Mouse (Mus musculus) right cerebral cortex, postnatal 10 days (tissue): ENCODE data around the gene Chga.

Source experiments
- DNase-seq, 2 experiments: peaks; one replicate each; pipeline ENCODE4 v3.0.0; 2021; ENCODE audit warnings: low spot score in 2 of 2

Chga gene

DNA sequence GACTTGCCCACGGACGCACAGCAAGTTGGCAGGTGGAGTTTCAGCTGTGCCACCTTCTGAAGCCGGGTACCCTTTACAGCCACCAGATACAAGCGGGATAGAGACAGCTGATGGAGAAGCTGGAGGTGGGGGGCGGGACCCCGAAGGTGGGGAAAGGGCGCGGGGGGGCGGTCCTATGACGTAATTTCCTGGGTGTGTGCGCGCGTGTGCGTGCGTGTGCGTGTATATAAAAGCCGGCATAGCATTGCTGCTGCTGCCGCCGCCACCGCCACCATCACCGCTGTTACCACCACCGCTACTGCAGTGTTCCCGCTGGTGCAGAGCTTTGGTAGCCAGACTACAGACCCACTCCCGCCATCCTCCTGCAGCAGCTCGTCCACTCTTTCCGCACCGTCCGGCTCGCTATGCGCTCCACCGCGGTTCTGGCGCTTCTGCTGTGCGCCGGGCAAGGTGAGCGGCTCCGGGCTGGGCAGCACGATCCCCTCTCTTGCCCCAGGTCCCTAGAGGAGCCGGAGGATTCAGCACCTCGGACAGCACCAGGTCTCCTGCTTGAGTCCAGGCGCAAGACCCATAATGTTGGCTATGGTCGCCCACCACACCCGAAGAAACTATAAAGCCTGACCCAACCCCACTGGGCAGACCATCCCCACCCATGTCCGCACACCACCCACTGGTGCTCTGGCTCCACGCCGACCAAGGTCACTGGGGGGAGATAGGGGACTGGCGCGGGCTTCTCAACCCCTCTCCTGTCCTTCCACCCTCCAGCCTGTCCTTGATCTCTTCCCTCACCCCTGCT is at the start of gene Chga:
Gene Chga (plus strand): TSS at position 249 of the 796 bp plus-strand sequence.
- DNase-seq = peak; percentile 93

DNA sequence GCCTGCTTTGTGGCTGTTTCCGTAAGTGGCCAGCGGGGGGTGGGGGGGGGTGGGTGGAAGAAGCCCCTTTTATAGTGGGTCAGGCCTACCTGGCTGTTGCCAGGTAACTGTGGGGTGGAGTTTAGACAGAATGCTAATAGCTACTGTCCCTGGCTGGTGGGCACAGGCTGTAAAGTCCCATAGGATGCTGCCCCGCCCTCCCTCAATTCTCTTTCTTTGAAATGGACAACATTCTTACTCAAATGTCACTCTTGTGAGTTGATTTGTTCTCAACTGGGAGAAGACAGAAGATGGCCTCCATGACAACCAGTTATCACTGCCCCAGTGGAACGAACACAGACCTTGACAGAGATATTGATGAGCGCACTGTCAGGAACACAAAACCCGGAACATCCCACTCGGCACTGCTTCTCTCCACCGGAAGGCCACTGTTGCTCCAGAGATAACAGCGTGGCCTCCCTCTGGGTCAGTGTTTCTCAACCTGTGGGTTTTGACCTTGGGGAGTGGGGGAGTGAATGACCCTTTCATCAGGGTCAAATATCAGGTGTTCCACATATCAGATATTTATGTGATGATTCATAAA is 49.5 kb upstream of the Chga start:
- no peak for DNase-seq

DNA sequence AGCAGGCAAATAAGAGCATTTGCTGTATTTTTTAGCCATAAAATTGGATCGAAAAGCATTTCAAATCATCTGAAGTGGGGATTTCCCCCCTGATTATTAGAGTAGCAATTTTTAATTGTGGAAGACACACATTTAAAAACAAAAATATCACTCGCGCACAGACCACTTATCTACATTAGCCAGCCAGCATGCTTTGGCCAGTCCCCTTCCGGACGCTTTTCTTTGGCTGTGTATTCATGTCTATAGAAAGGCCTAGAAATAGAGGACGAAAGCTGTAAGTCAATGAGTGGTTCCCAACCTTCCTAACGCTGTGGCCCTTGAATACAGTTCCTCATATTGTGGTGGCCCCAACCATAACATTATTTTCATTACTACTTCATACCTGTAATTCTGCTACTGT is 48.8 kb upstream of the Chga start:
- DNase-seq = no peak

DNA sequence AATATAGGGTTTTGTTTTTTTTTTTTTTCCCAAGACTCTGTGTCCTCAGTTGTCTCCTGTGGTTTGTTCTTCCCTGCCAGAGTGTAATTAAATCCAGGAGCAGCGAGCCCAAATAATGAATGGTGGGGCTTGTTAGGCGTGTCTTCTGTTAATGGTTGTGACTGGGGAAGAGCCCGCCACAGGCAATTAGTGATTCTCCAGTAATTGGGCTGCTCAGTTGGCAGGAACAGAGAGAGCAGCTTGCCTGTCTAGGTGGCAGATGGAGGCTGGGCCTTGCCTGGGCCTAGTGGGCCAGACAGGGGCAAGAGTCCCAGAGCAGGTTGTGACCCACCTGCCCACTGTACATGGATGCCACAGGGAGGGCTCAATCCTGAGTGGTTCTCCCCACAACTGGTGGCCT is 43.4 kb upstream of the Chga start:
- peak; percentile 46 to 65 for DNase-seq

DNA sequence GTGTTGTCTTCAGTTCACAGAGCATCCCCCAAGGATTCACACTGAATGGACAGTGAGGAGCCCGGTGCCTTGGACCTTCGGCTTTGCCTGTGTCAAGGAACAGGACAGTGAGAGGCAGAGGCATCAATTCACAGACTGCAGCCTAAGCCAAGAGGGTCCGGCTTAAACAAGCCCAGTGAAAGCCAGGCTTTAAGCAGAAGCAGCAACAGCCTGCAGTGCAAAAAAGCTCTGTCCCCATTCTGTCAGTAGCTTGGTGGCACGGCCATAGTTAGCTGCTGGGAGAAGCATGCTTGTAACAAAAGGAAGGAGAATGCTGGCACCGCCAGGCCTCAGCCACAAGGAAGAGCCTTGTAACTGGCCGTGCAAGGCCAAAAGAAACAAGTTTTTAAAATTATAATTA is 40.6 kb upstream of the Chga start:
- peak; percentile 48 to 49 for DNase-seq

DNA sequence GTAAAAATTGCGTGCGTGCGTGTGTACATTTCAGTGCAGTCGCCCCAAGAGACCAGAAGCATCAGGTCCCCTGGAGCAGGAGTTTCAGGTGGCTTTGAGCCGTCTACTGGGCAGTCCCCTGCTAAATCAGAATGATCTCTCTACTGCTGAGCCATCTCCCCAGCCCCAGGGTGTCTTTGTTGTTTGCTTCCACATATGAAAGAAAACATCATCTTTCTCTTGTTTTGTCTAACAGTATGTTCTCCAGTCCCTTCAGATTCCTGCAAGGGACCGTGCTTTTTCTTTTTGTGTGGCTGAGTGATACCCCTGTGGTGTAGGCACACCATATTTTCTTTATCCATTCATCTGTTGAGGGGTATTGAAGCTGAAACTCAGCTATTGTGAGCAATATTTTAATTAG is 40.0 kb upstream of the Chga start:
- no peak for DNase-seq

DNA sequence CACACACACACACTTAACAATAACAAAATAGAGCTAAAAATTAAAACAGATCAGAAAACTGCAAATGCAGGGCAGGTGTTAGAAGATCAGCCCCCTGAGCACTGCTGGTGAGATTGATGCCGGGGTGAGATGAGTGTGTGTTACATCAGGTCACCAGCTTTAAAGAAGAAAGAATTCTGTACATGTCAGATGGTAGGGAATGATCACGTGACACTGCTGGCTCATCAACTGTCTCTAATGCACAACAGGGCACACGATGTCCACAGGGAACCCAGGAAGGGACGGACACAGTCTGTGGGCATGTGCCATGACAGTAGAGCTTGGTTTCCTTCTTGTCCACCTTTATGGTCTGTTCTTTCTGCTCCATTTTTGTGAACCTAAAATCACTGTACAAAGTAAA is 38.6 kb upstream of the Chga start:
- DNase-seq = no peak

DNA sequence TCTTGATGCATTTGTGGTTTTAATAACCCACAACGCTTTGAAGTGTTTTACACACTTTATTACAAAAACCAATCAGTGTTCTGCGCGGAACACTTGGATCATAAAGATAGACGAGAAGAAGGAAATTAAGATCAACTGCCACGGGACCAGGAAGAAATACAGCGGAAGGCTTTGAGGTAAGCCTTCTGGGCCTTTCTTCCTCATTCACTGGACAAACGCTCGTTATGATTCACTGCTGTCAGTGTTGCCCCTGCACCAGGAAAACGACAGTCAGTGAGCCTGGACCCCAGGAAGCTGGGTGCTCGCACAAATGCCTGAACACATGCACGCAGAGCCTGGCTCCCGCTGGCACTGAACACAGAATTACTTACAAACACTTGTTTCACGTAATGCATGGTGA is 37.1 kb upstream of the Chga start:
- no peak for DNase-seq

DNA sequence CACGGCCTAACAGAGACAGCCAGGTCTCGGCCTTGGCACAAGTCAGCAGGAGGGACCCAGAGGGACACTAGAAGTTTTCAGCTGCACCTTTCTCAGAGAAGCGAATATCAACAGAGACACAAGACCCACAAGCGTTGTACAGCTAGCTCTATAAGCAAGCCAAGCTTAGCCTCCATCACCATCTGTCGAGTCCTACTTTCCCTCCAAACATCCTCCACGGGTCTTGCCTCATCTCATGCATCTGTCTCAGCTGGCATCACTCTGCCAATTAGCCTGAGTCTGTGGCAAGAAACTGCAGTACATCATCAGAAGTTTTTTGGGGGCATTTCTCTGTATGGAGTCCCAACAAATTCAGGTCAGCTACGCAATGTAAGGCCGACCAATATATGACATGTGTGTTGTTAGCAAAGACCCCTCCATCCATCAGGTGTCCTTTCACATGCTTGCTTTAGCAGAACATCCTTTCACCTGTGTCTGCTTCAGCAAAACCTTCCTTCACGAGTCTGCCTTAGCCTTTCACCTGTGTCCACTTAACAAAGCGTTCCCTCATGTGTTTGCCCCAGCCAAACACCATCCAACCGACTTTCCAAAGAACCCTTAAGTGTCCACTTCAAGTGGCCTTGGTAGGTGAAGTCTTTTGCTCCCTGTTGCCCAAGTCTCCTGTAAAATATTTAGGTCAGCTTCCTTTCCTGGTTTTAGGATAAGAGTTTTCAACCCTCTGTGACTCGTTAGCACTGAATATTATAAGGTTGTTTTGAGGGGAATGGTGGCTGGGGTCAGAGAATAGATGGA is 34.6 kb upstream of the Chga start:
- no peak for DNase-seq

DNA sequence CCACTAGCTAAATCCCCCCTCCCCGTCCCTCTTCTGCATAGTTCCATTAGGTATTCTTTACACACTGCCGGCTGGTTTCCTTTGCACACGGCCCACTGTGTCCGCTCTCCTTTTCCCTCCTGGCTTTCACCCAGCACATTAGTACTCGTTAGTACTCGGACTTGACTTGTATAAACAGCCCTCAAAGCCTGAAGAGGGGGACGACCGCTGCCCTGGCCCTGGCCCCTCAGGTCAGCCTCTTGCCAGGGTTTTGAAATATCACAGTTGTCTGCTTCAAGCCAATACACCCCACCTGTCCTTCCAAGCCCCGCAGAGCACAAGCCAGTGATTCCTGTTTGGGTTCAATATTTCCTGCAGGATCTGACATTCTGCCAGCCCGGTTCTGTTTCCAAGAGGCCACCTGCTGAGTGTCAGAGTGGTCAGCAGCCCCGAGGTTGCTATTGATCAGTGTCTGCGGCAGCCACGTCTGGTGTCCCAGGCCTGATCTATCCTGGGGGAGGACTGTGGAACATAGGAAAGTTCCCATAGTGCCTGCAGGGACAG is 32.9 kb upstream of the Chga start:
- DNase-seq = peak; percentile 29 to 44

DNA sequence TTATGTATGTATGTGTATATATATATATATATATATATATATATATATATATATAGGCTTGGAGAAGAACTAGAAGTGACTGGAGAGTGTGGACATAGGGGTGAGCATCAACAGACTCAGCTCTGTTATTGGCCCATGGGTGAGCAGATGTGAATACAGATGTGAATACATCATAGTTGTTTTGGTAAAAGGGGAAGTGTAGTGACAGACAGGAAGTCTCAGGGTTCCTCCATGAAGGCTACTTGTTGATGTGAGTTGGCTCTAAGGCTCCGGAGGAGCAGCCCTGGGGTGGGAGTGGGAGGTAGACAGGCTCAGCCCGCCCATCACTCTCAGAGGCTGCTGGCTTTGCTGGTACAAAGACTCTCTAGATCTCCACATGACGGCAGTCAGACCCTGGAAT is 30.6 kb upstream of the Chga start:
- DNase-seq = no peak

DNA sequence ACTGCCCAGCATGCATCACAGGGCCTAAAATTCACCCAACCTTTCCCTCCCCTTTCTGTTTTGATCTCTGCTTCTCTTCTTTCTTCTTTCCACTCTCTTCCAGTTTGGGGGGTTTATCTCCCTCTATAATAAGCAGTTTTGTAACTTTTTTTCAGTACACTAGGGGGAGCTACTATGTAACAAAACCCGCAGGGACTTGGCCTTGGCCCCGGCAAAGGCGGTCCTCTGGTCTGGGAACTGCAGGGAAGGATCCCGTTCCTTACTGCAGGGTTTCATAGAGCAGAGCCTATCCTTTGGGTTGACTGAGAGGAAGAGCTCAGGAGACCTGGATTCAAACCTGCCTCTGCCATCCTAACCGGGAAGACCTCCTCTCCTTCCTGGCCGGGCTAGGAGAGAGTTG is 30.0 kb upstream of the Chga start:
- DNase-seq = peak in 1 of 2 experiments; percentile 43

DNA sequence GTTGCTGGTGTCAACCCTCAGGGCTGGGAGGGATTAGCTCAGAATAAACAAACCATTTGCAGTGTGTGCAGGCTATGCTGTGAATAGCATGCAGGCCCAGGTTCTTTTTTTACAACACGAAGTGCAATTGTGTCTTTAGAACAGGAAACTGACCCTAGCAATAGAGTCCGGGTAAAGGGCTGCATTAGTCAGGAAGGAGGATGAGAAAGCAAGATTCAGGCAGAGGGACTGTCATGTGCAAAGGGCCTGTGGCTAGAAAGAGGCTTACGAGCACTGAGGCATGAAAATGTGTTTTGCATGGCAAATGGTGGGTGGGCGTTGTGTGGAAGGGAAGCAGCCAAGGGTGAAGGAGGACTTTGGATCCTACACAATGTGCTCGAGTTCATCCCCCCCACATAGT is 26.8 kb upstream of the Chga start:
- DNase-seq = no peak

DNA sequence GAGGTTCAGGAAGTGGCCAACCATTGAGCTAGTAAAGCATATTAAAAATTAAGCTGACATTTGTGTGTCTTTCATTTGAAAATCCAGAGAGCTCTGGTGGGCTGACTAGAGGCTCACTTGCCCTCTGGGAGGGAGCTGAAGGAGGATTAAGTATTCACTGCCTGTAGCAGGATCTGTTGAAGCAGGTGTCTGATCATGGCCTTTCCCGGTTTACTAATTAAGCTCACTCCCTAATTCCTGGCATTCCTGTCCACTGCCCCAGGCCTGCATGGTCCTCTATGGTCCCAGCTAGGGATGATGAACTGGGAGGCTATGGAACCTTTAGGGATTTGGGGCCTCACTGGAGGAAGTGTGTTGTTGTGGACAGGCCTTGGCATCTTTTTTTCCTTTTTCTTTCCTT is 19.0 kb upstream of the Chga start:
- DNase-seq = no peak

DNA sequence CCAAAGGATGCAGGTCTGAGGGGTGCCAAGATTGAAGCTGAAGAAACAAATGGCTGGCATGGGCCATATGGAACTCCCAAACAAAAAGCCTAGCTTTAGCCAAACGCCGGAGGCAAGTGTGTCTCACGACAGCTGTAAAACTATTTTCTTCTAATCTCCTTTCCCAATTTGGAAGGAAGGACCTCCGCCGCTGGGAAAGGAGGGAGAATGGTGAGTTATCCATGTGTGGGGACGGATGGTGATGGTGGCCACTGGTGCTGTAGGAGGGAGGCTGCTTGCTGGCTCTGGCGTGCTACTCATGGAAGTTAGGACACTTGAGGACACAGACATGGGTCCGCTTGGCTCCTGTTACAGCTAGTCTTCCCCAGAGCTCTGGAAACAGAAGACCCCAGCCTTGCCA is 14.5 kb upstream of the Chga start:
- DNase-seq = no peak

DNA sequence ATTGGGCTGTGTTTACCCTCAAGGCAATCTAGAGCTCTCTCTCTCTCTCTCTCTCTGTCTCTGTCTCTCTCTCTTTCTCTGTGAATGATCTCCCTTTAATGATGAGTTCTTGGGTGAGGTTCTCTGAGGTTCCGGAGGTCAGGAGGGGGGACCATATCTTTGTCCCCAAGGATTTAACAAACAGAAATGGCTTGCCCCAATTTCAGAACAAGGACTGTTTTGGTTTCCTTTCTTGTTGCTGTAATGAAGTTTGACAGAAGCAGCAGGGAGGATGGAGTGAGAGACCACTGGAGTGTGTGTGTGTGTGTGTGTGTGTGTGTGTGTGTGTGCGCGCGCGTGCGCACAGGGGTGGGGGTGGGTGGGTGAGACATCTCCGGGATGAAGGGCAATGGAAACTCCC is 13.6 kb upstream of the Chga start:
- DNase-seq = no peak

DNA sequence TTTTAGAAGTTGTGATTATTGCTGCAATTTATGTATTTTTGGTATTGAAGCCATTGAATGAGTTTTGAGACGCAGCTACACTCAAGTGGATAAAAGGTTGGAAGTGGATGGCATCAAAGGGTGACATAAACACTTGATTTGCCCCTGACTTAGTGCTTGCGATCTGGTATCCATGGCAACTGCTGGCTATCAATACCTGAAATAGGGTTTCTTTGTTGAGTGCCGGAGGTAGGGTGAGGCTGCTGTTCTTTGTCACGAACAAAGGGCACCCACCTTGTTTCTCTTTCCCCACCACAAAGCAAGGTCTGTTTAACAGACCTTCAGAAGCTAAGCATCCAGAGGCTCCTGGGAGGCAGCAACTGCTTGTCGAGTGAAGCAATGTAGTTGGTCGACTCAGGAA is 9.6 kb upstream of the Chga start:
- no peak for DNase-seq

DNA sequence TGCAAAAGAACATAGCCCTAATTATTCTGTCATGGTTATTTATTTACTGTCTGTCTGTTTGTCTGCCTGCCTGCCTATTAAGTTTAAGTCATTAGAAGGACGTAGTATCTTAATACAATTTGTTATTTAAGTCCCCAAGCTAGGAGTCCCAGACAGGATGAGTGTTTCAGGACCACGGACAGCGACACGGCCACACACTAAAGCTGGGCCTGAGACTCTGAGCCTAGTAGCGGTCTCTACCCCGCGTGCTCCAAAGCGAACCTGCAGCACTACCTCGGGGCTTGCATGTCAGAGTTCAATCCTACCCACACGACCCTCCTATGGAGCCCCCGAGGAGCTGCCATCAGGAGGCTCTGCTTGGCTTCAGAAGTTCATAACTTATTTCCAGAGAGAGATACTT is 4.2 kb upstream of the Chga start:
- peak in 1 of 2 experiments; percentile 63 for DNase-seq

DNA sequence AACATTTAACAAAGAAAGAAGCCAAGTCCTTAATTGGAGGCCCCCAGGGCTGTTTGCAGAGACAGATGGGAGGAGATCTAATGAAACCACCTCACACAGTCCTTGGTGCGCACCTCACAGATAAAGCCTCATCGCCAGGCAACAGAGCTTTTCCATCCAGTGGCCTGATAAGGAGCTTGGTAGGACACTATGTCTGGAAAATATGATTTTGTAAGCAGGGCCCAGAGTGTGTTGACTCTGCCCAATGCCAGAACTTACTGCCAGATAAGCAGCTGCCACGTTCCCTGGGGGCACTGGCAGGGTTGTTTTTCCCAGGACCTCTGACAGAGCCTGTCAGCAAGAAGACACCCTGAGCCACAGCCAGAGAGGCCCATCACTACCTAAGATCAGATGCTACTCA is 3.6 kb upstream of the Chga start:
- DNase-seq = no peak

DNA sequence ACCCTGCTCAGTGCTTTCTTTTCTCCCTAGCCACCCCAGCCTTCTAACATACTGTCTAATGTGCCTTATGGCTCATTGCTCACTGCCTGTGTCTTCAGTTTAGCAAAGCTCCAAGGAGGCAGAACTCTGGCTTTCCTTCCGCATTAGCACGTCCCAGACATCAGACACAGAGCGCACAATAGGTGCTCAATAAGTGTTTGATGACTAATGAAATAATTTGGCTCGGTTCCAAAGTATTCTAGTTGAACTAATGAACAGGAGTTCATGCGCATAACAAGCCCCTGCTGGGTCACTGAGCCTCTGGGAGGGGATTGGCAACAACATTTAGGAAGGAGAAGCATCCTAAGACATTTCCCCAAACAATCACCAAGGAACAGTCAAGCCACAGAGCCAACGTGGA is 2.8 kb upstream of the Chga start:
- no peak for DNase-seq

DNA sequence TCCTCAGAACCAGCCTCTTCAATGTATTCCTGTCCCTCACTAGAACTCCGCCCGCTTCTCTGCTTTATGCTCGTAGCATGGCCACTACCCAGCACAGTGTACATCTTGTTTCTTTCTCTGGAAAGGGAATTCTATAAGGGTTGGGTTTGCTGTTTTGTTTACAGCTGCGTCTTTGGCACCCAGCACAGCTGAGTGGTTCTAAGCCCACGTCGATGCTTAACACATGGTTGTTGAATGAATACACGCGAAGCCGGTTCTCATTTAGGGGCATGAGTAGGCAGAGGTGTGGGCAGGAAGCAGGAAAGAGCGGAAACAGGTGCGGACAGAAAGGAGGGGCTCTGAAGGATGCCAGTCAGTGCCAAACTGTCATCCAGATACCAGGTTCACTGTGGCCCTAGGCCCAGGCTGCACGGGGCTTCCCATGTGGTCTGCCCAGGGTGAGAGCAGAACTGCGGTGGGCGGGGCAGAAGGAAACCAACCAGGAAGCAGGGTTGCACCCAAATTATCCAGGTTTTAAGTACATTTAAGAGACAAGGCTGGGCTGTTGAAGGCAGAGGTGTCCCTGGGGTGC is 979 bp upstream of the Chga start:
- DNase-seq = no peak

DNA sequence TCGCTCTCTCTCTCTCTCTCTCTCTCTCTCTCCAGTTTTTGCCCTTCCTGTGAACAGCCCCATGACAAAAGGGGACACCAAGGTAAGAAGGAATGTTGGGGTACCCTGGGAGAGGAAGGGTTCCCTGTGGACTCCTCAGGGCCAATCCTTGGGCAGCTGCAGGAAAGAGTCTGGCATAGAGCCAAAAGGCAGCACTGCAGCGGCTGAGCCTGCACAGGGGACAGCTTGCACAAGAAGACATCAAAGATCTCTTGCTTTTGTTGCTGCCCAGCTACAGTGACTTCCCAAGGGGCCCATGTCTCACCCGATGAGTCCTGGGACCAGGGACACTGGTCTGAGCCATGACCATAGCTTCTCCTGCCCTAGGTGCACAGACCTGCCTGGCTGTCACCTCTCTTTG is 1.1 kb downstream of the Chga start:
- DNase-seq = no peak
